Mouse (Mus musculus) megakaryocyte, embryonic 14.5 days (primary cell): ENCODE measurements at regions not wholly inside any gene's neighbourhood (a gene's known extent, or its start where the extent isn't known, plus 50 kb on each side); places are given as distances from the start of the nearest gene placed in this dataset.

Experiments
- FLI1 ChIP-seq: IDR thresholded peaks from 2 replicates; pipeline ENCODE4 v1.6.1; 2012; ENCODE audit warnings: low read length, inconsistent platforms, mixed read lengths
- GATA1 ChIP-seq: IDR thresholded peaks from 3 replicates; pipeline ENCODE4 v1.6.1; 2012; ENCODE audit warnings: mixed read lengths, low read length, inconsistent platforms, borderline replicate concordance

- no peak for TF ChIP-seq FLI1
- no peak for TF ChIP-seq GATA1
Observed at GRCm38 (mm10) chr17:9754884-9755405, 85.4 kb upstream of the Pabpc6 start.
